Mouse (Mus musculus) midbrain, embryonic 11.5 days (tissue): ENCODE measurements around the gene Pip5k1b. TPM values are rescaled to one million over a fixed set of nuclear protein-coding genes. Genes with fewer than 3 reads are reported as not detected.
A peak's percentile ranks its signal among the peaks of the same experiment; 100 is the strongest.
"Not testable (repeated sequence)": the region's sequence is repeated elsewhere in the genome, so short reads cannot be mapped to it uniquely, and the experiment has no call there.

Source experiments
- ATAC-seq: fragments of 200-750 bp; cut with Nextera tagmentation; 2 replicates; pipeline ENCODE4 v1.8.0; 2017; ENCODE audit warnings: moderate TSS enrichment, moderate library complexity; ENCODE audit not compliant: low FRiP score
- DNase-seq: peaks from one replicate; pipeline ENCODE4 v3.0.0; 2015; ENCODE audit warnings: low spot score; ENCODE audit errors: missing footprints
- H3K27ac ChIP-seq: fragments of 300-500 bp; sonication (generic); 2 replicates; pipeline ENCODE4 v1.5.1; 2014; ENCODE audit warnings: low read depth, low read length
- H3K27me3 ChIP-seq: fragments of 300-500 bp; sonication (generic); 2 replicates; pipeline ENCODE4 v1.6.1; 2014; ENCODE audit warnings: mild to moderate bottlenecking, low read length, moderate library complexity, mixed read lengths; ENCODE audit not compliant: control insufficient read depth, insufficient read depth
- H3K36me3 ChIP-seq: fragments of 300-500 bp; sonication (generic); 2 replicates; pipeline ENCODE4 v1.6.1; 2014; ENCODE audit warnings: mild to moderate bottlenecking, low read length, moderate library complexity, mixed read lengths; ENCODE audit not compliant: control insufficient read depth, insufficient read depth
- H3K4me1 ChIP-seq: fragments of 300-500 bp; sonication (generic); 2 replicates; pipeline ENCODE4 v1.6.1; 2014; ENCODE audit warnings: low read length; ENCODE audit not compliant: control insufficient read depth, insufficient read depth
- H3K4me2 ChIP-seq: fragments of 300-500 bp; sonication (generic); 2 replicates; pipeline ENCODE4 v1.6.1; 2014; ENCODE audit warnings: mild to moderate bottlenecking, moderate library complexity
- H3K4me3 ChIP-seq: fragments of 300-500 bp; sonication (generic); 2 replicates; pipeline ENCODE4 v1.5.1; 2014; ENCODE audit warnings: low read depth, low read length
- H3K9ac ChIP-seq: fragments of 300-500 bp; sonication (generic); 2 replicates; pipeline ENCODE4 v1.6.1; 2014; ENCODE audit warnings: low read length
- H3K9me3 ChIP-seq: fragments of 300-500 bp; sonication (generic); 2 replicates; pipeline ENCODE4 v1.6.1; 2016; ENCODE audit warnings: low read length; ENCODE audit not compliant: control insufficient read depth
- WGBS: fragments of 180-500 bp; shearing (Covaris S2); extraction: QIAGEN DNeasy Blood & Tissue Kit; methylation state at CpG from one replicate; pipeline ENCODE4 v1.1.7; 2014; 5-methylcytosine and 5-hydroxymethylcytosine counted together
- polyA plus RNA-seq: library from polyadenylated mRNA; unstranded; fragments of >200 nt; fragmentation: Nextera tagmentation; extraction: Ambion mirVana; gene quantifications from 2 replicates; pipeline ENCODE4 v1.2.1, GENCODE M21; 2014

Gene Pip5k1b
- polyA plus RNA-seq, 1 experiment from 2014 or later: 2.3 TPM

- no peak overlapping the region for H3K27ac ChIP-seq
- peak; percentile 93 for DNase-seq
- peaks cover 4% of the 10 kb centered on the region; the same call in 1 of the 2 replicates for H3K27me3 ChIP-seq
- H3K4me1 ChIP-seq: peaks cover 23% of the 10 kb centered on the region
- peak overlapping the region; percentile 81; the same call in 1 of the 2 replicates for H3K4me3 ChIP-seq
- WGBS: under 1% methylated on average over 11 of the region's 11 CpGs
- peak overlapping the region; percentile 16; the same call in 1 of the 2 replicates for H3K9ac ChIP-seq
- no peaks in the 10 kb centered on the region for H3K36me3 ChIP-seq
- no peaks in the 10 kb centered on the region; the same call in 1 of the 2 replicates for H3K9me3 ChIP-seq
- ATAC-seq: no peak
- H3K4me2 ChIP-seq: peak overlapping the region; percentile 78
These were observed 1.8 kb upstream of the Pip5k1b start for GRCm38 (mm10) chr19:24557456-24557855.

- WGBS: 1% methylated on average over 12 of the region's 12 CpGs
- ATAC-seq (peak; percentile 49; the same call in 1 of the 2 replicates), DNase-seq (no peak)
- Histone ChIP-seq H3K27me3 (peaks cover 4% of the 10 kb centered on the region; the same call in 1 of the 2 replicates), H3K27ac (no peak overlapping the region), H3K4me1 (peaks cover 23% of the 10 kb centered on the region), H3K9ac (peak overlapping the region; percentile 84), H3K36me3 (no peaks in the 10 kb centered on the region), H3K4me3 (peak overlapping the region; percentile 81), H3K9me3 (no peaks in the 10 kb centered on the region; the same call in 1 of the 2 replicates), H3K4me2 (peak overlapping the region; percentile 78)
These were observed 904 bp upstream of the Pip5k1b start for GRCm38 (mm10) chr19:24556585-24556966.

- peak overlapping the region; percentile 25; the same call in 1 of the 2 replicates for H3K27ac ChIP-seq
- peak overlapping the region; percentile 81 for H3K4me3 ChIP-seq
- H3K27me3 ChIP-seq: peaks cover 4% of the 10 kb centered on the region; the same call in 1 of the 2 replicates
- H3K9ac ChIP-seq: peak overlapping the region; percentile 84
- DNase-seq: peak; percentile 97
- peak overlapping the region; percentile 78 for H3K4me2 ChIP-seq
- H3K36me3 ChIP-seq: no peaks in the 10 kb centered on the region
- peaks cover 23% of the 10 kb centered on the region for H3K4me1 ChIP-seq
- WGBS: under 1% methylated on average over 46 of the region's 74 CpGs
- H3K9me3 ChIP-seq: no peaks in the 10 kb centered on the region; the same call in 1 of the 2 replicates
- ATAC-seq: peak; percentile 89
These were observed 372 bp upstream of the Pip5k1b start for GRCm38 (mm10) chr19:24555904-24556584.

- peak overlapping the region; percentile 81 for H3K4me3 ChIP-seq
- ATAC-seq: no peak
- peaks cover 23% of the 10 kb centered on the region for H3K4me1 ChIP-seq
- H3K9ac ChIP-seq: peak overlapping the region; percentile 84
- H3K36me3 ChIP-seq: no peaks in the 10 kb centered on the region
- no peaks in the 10 kb centered on the region for H3K9me3 ChIP-seq
- DNase-seq: peak; percentile 87
- H3K4me2 ChIP-seq: peak overlapping the region; percentile 78
- H3K27me3 ChIP-seq: peaks cover 4% of the 10 kb centered on the region; the same call in 1 of the 2 replicates
- 0% methylated on average over 19 of the region's 19 CpGs for WGBS
- H3K27ac ChIP-seq: no peak overlapping the region
These were observed 684 bp downstream of the Pip5k1b start for GRCm38 (mm10) chr19:24554911-24555465.

GRCm38 (mm10) chr19:24554425-24554824 is 1.2 kb downstream of the Pip5k1b start:
- DNase-seq (peak; percentile 76), ATAC-seq (no peak)
- WGBS: 16% methylated on average over 4 of the region's 4 CpGs
- Histone ChIP-seq H3K4me2 (peak overlapping the region; percentile 78), H3K9ac (no peak overlapping the region), H3K27me3 (peaks cover 4% of the 10 kb centered on the region; the same call in 1 of the 2 replicates), H3K4me3 (peak overlapping the region; percentile 81), H3K27ac (no peak overlapping the region), H3K9me3 (no peaks in the 10 kb centered on the region), H3K36me3 (no peaks in the 10 kb centered on the region), H3K4me1 (peaks cover 23% of the 10 kb centered on the region)

- ATAC-seq: no peak
- 58% methylated on average over 12 of the region's 12 CpGs for WGBS
- Histone ChIP-seq H3K36me3 (no peaks in the 10 kb centered on the region), H3K4me2 (peak overlapping the region; percentile 2; the same call in 1 of the 2 replicates), H3K9me3 (no peaks in the 10 kb centered on the region), H3K9ac (no peak overlapping the region; the same call in 1 of the 2 replicates), H3K4me3 (no peak overlapping the region), H3K4me1 (peaks cover 23% of the 10 kb centered on the region), H3K27ac (no peak overlapping the region), H3K27me3 (peaks cover 4% of the 10 kb centered on the region; the same call in 1 of the 2 replicates)
- peak; percentile 85 for DNase-seq
These were observed 2.2 kb downstream of the Pip5k1b start for GRCm38 (mm10) chr19:24553291-24554075.

- not testable (repeated sequence) for DNase-seq, H3K9me3 ChIP-seq, H3K9ac ChIP-seq, H3K27me3 ChIP-seq, ATAC-seq, H3K4me3 ChIP-seq, H3K36me3 ChIP-seq, H3K4me2 ChIP-seq, H3K27ac ChIP-seq
- WGBS: 90% methylated on average over 6 of the region's 6 CpGs
- peaks cover 22% of the 10 kb centered on the region for H3K4me1 ChIP-seq
These were observed 3.0 kb downstream of the Pip5k1b start for GRCm38 (mm10) chr19:24552641-24553040.

GRCm38 (mm10) chr19:24551196-24551954 is 4.3 kb downstream of the Pip5k1b start:
- H3K4me2 ChIP-seq: no peak overlapping the region
- WGBS: 65% methylated on average over 3 of the region's 3 CpGs
- H3K27ac ChIP-seq: no peak overlapping the region

More at GRCm38 (mm10) chr19:24551196-24551954, 4.3 kb downstream of the Pip5k1b start:
- ATAC-seq (no peak), DNase-seq (peak; percentile 80)
- Histone ChIP-seq H3K4me1 (peaks cover 9% of the 10 kb centered on the region), H3K36me3 (no peaks in the 10 kb centered on the region), H3K9me3 (peaks cover 6% of the 10 kb centered on the region), H3K4me3 (no peak overlapping the region), H3K27me3 (no peaks in the 10 kb centered on the region), H3K9ac (no peak overlapping the region)
